Mouse (Mus musculus): ENCODE results near the gene Myo15. TPM values are rescaled to one million over a fixed set of nuclear protein-coding genes. Genes with fewer than 3 reads are reported as not detected.
"Not testable (repeated sequence)": the region's sequence is repeated elsewhere in the genome, so short reads cannot be mapped to it uniquely, and the experiment has no call there.

The Myo15 gene
- polyA plus RNA-seq, 1 experiment from 2014 or later: 0.26 TPM

DNA sequence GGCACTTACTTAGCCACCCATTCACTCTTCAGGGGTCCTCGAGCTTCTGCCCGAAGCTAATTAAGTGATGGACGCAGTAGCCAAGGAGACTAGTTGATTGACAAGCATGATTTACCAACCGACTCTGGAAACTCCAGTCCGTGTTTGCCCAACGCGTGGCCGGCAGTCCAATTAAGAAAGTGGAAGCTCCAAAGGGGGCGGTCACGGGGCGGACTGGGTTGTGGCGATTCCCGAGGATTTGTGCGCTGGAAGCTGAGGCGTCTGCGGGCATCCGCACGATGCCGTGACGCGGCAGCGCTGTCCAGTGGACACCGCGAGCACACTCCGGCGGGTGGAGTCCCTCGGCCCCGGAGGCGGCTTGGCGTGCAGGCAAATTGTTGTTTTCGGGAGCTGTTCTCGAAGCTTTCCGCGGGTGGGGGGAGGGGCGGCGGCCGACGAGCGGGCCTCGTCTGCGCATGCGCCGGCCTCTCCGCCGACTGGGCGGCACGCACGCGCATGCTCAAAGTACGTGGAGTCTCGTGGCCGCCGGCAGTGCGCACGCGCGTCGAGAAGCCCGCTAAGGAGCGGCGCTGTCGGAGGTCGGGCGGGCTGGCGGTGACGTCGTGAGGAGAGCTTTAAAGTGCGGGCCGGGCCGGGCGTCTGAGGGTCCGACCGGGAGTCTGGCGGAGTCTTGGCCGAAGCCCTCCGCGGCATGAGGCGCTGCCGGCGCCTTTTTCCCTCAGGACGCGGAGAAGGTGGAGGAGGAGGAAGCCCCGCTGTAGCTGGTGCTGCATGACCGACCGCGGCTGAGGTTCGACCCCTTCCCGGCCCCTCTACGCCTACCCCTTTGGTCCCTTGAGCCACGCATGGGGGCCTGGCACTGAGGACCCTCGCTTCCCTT is 68.6 kb downstream of the Myo15 start:
- H3K27ac ChIP-seq: peak overlapping the region; percentile 98
- H3K4me1 ChIP-seq: peaks cover 46% of the 10 kb centered on the region
- peaks cover 26% of the 10 kb centered on the region for H3K36me3 ChIP-seq
- no peaks in the 10 kb centered on the region for H3K9me3 ChIP-seq (replicated peaks)
- peak overlapping the region; percentile 97 for H3K9ac ChIP-seq
- ATAC-seq: peak; percentile 82
- under 1% methylated on average over 91 of the region's 91 CpGs for WGBS (ENCODE audit: insufficient replicate concordance)
- peak overlapping the region; percentile 96 for H3K4me3 ChIP-seq
- peaks cover 9% of the 10 kb centered on the region; the same call in 1 of the 2 replicates for H3K27me3 ChIP-seq (replicated peaks)
- peak overlapping the region; percentile 95 for H3K4me2 ChIP-seq

DNA sequence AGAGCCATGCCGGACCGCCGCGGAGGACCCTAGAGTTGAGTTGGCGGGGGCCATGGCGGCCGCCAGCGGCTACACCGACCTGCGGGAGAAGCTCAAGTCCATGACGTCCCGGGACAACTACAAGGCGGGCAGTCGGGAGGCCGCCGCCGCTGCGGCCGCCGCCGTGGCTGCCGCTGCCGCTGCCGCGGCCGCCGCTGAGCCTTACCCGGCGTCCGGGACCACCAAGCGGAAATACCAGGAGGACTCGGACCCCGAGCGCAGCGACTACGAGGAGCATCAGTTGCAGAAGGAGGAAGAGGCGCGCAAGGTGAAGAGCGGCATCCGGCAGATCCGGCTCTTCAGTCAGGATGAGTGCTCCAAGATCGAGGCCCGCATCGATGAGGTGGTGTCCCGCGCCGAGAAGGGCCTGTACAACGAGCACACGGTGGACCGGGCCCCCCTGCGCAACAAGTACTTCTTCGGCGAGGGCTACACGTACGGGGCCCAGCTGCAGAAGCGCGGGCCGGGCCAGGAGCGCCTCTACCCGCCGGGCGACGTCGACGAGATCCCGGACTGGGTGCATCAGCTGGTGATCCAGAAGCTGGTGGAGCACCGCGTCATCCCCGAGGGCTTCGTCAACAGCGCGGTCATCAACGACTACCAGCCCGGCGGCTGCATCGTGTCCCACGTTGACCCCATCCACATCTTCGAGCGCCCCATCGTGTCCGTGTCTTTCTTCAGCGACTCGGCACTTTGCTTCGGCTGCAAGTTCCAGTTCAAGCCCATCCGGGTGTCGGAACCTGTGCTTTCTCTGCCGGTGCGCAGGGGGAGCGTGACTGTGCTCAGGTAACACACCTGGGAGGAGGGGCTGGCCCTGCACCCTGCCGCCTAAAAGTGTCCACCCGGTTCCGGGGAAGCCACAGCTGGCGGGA is 69.5 kb downstream of the Myo15 start:
- Histone ChIP-seq H3K27me3 (replicated peaks) (peaks cover under 1% of the 10 kb centered on the region; the same call in 1 of the 2 replicates), H3K4me3 (peak overlapping the region; percentile 96), H3K9me3 (replicated peaks) (no peaks in the 10 kb centered on the region), H3K4me2 (peak overlapping the region; percentile 95), H3K4me1 (peaks cover 56% of the 10 kb centered on the region), H3K27ac (peak overlapping the region; percentile 98), H3K9ac (peak overlapping the region; percentile 97), H3K36me3 (peaks cover 35% of the 10 kb centered on the region)
- peak; percentile 51 for ATAC-seq
- under 1% methylated on average over 93 of the region's 93 CpGs for WGBS (ENCODE audit: insufficient replicate concordance)

DNA sequence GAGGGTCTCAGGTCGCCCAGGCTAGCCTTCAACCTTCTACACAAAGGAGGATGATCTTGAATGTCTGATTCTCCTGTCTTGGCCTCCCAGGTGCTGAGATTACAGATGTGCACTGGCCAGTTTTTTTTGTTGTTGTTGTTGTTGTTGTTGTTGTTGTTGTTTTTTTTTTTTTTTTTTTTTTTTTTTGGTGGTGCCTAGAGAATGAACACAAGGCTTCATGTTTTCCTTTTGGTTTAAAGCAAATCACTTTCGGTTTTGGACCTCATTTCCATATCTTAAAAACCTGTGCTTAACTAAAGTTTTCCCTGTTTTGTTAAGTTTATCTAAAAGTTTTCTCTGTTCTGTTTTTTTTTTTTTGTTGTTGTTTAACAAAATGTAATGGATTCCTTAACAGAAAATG is 70.4 kb downstream of the Myo15 start:
- Histone ChIP-seq H3K9ac (peak overlapping the region; percentile 97), H3K36me3 (peaks cover 44% of the 10 kb centered on the region), H3K4me2 (peak overlapping the region; percentile 95), H3K4me1 (peaks cover 63% of the 10 kb centered on the region), H3K9me3 (replicated peaks) (no peaks in the 10 kb centered on the region), H3K27me3 (replicated peaks) (no peaks in the 10 kb centered on the region), H3K27ac (no peak overlapping the region), H3K4me3 (peak overlapping the region; percentile 96)
- ATAC-seq: no peak
- 13% methylated on average over 2 of the region's 2 CpGs for WGBS (ENCODE audit: insufficient replicate concordance)

DNA sequence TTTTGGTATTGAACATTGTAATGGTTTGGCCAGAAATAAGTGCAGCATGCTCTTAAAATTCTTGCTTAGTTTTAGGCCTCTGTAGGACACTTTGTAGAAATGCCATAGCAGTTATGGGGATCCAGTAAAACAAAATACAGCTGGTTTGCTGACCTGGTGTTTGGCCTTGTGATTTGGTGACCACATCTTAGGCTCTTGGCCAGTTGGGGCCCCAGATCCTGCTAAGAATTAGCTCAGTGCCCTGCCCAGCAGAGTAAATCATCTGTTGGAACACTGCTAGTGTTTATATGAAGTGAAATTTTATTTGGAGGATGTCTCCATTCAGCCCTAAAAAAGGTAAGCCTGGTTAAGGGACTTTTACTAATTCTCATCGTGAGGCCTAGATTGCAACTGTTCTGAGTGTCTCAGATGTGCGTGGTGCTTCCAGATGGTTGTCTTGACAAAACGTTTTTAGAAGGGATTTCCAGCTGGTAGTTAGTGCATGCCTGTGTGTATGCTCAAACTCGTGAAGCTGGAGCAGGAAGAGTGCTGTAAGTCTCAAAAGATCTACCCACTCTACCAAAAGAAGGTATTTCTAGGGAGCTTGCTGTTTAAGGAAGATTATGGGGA is 71.0 kb downstream of the Myo15 start:
- H3K9me3 ChIP-seq (replicated peaks): no peaks in the 10 kb centered on the region
- H3K27me3 ChIP-seq (replicated peaks): no peaks in the 10 kb centered on the region
- WGBS (ENCODE audit: insufficient replicate concordance): 19% methylated on average over 4 of the region's 4 CpGs
- peaks cover 67% of the 10 kb centered on the region for H3K4me1 ChIP-seq
- ATAC-seq: no peak
- H3K4me3 ChIP-seq: peak overlapping the region; percentile 96
- no peak overlapping the region for H3K27ac ChIP-seq
- peak overlapping the region; percentile 63 for H3K9ac ChIP-seq
- H3K4me2 ChIP-seq: peak overlapping the region; percentile 95
- peaks cover 47% of the 10 kb centered on the region for H3K36me3 ChIP-seq

DNA sequence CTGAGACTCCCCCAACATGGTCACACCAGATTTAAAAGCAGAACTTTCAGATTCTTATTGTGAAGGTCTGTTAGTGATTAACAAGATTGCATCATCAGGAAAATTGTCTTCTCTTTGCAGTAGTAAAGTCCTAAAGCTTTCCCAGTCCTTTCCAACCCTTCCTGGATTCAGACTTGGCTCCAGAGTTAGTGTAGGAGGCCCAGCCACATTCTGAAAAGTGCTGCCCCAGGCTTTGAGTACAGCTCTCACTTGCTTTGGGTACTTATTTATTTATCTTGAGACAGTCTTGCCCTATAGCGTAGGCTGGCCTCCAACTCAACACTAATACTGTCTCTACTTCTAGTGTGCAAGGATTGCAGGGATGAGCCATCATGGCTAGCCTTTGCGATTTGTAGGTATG is 71.6 kb downstream of the Myo15 start:
- Histone ChIP-seq H3K9me3 (replicated peaks) (no peaks in the 10 kb centered on the region), H3K27ac (no peak overlapping the region), H3K9ac (peak overlapping the region; percentile 63), H3K27me3 (replicated peaks) (no peaks in the 10 kb centered on the region), H3K4me3 (peak overlapping the region; percentile 96), H3K36me3 (peaks cover 54% of the 10 kb centered on the region), H3K4me2 (peak overlapping the region; percentile 95), H3K4me1 (peaks cover 71% of the 10 kb centered on the region)
- 77% methylated on average over 2 of the region's 2 CpGs for WGBS (ENCODE audit: insufficient replicate concordance)
- no peak for ATAC-seq

DNA sequence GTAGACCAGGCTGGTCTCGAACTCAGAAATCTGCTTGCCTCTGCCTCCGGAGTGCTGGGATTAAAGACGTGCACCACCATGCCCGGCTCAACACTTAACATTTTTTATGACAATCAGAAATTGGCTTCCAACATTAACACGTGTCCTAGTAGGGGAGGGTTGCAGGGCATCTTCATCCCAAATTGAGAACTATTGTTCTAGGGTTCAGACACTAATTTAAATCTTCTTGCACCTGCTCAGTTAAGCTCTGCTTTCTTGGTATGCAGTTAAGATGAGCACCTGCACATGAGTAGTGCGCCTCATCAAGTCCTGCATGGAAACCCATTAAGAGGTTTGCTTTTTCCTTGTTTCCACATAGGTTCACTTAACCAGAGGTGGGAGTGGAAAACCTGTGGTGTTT is 72.7 kb downstream of the Myo15 start:
- peaks cover 62% of the 10 kb centered on the region for H3K4me1 ChIP-seq
- peaks cover 63% of the 10 kb centered on the region for H3K36me3 ChIP-seq
- H3K27me3 ChIP-seq (replicated peaks): no peaks in the 10 kb centered on the region
- no peak overlapping the region for H3K4me3 ChIP-seq
- no peak overlapping the region for H3K27ac ChIP-seq
- H3K9me3 ChIP-seq (replicated peaks): no peaks in the 10 kb centered on the region
- no peak for ATAC-seq
- 82% methylated on average over 6 of the region's 6 CpGs for WGBS (ENCODE audit: insufficient replicate concordance)
- H3K9ac ChIP-seq: no peak overlapping the region
- H3K4me2 ChIP-seq: no peak overlapping the region

DNA sequence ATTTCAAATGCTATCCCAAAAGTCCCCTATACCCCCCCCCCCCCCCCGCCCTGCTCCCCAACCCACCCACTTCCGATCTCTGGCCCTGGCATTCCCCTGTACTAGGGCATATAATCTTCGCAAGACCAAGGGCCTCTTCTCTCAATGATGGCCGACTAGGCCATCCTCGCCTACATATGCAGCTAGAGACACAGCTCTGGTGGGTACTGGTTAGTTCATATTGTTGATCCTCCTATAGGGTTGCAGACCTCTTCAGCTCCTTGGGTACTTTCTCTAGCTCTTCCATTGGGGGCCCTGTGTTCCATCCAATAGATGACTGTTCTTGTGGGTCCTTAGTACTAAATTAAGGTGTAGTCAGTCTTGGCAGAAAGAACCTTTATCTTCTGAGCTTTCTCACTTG is 74.1 kb downstream of the Myo15 start:
- not testable (repeated sequence) for ATAC-seq
- WGBS (ENCODE audit: insufficient replicate concordance): 80% methylated on average over 5 of the region's 5 CpGs

DNA sequence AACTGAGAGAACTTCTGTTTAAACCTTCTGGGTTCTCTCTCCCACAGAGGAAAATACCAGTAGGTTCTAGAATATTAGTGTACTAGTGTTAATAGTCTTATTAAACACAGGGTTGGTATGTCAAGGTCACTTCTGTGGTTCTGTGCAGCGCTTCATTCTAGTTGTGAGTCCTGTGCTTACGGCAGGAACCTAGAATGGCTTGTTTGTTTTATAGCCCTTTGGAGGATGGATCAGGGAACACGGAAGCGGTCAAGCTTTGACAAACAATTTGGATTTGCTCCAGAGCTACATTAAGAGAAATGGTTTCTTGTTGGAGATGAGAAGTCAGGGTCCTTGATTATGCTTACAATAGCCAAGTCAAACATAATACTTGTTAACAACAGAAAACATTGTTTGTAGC is 76.3 kb downstream of the Myo15 start:
- Histone ChIP-seq H3K27ac (no peak overlapping the region), H3K9me3 (replicated peaks) (no peaks in the 10 kb centered on the region), H3K4me1 (peaks cover 52% of the 10 kb centered on the region), H3K9ac (no peak overlapping the region), H3K4me2 (no peak overlapping the region), H3K36me3 (peaks cover 93% of the 10 kb centered on the region), H3K4me3 (no peak overlapping the region), H3K27me3 (replicated peaks) (no peaks in the 10 kb centered on the region)
- 87% methylated on average over 4 of the region's 4 CpGs for WGBS (ENCODE audit: insufficient replicate concordance)
- no peak for ATAC-seq

More for the DNA sequence above, 74.1 kb downstream of the Myo15 start:
- H3K9ac ChIP-seq; H3K4me2 ChIP-seq; H3K9me3 ChIP-seq (replicated peaks); H3K27me3 ChIP-seq (replicated peaks); H3K4me3 ChIP-seq; H3K27ac ChIP-seq: not testable (repeated sequence)
- Histone ChIP-seq H3K36me3 (peaks cover 77% of the 10 kb centered on the region), H3K4me1 (peaks cover 65% of the 10 kb centered on the region)

DNA sequence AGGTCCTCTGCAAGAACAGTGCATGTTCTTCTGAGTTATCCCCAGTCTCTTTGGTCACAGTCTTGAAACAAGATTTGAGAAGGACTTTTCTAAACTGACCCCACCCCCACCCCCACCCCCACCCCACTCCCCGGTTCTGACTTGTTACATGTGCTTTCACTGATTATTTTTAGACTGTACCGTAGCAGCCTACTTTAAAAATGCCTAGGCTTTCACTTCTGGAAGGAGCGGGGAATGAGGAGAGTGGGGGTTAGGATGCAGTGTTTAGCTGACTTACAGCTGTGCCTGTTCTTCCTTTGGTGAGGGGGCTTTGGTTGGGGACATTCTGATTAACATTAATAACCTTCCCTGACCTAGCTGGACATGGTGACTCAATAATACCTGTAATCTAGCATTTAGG is 79.0 kb downstream of the Myo15 start:
- H3K4me3 ChIP-seq: no peak overlapping the region
- H3K27me3 ChIP-seq (replicated peaks): no peaks in the 10 kb centered on the region
- no peaks in the 10 kb centered on the region for H3K9me3 ChIP-seq (replicated peaks)
- peaks cover 96% of the 10 kb centered on the region for H3K36me3 ChIP-seq
- H3K4me1 ChIP-seq: peaks cover 27% of the 10 kb centered on the region
- no peak overlapping the region for H3K4me2 ChIP-seq
- ATAC-seq: no peak
- no peak overlapping the region for H3K9ac ChIP-seq
- no peak overlapping the region for H3K27ac ChIP-seq
- 74% methylated on average over 3 of the region's 3 CpGs for WGBS (ENCODE audit: insufficient replicate concordance)

DNA sequence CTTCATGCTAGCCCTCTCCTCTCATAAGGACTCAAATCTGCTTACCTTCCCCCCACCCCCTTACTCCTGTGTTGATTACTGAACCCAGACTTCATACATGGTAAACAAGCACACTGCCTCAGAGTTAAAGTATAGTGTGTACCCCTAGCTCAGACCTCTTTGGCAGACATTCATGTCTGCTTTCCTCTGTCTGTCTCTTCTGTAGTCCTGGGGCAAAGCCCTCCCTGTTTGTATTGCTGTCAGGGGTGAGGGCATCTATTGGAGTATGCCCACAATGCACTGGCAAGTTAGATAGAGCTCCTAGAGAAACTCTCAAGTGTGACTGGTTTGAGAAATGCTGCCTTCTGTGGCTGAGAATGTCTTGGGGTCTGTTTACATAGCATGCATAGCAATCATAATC is 84.0 kb downstream of the Myo15 start:
- no peak for ATAC-seq
- Histone ChIP-seq H3K9ac (no peak overlapping the region), H3K27me3 (replicated peaks) (no peaks in the 10 kb centered on the region), H3K27ac (no peak overlapping the region), H3K4me3 (no peak overlapping the region), H3K9me3 (replicated peaks) (no peaks in the 10 kb centered on the region), H3K4me2 (no peak overlapping the region), H3K4me1 (no peaks in the 10 kb centered on the region), H3K36me3 (peaks cover 98% of the 10 kb centered on the region)

DNA sequence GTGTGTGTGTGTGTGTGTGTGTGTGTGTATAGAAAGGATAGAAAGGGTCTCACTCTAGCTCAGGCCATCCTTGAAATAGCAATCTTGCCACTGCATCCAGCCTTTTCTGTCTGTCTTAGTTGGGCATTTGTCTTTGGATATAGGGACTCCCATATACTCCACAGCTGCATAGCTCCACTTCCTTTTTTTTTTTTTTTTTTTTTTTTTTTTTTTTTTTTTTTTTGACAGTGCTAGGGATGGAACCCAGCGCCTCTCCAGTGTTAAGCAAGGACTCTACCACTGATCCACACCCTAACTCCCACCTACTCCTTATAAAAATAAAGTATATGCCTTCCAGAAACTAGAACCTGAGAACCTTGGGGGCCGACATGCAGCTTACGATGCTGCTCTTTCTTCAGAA is 88.5 kb downstream of the Myo15 start:
- H3K27ac ChIP-seq: no peak overlapping the region
- WGBS (ENCODE audit: insufficient replicate concordance): 83% methylated on average over 3 of the region's 3 CpGs
- H3K36me3 ChIP-seq: peaks cover 68% of the 10 kb centered on the region

DNA sequence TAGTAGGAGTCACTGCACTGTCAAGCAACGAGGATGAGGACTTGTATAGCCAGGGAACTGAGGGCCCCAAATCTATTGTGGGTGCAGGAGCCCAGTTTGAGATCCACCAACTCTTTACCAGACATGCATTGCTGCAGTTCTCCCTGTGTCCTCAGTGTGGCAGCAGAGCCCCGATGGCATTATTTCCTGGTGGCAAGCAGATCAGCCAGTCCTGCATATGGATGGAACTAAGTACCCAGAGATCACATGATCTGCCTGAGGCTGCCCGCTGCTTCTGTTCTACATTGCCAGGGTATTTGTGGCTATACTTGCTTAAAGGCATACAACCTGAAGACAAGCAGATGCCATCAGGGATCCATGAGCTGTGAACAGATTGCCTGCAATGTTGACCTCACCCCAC is 90.2 kb downstream of the Myo15 start:
- no peaks in the 10 kb centered on the region for H3K9me3 ChIP-seq (replicated peaks)
- H3K36me3 ChIP-seq: peaks cover 51% of the 10 kb centered on the region
- H3K27me3 ChIP-seq (replicated peaks): no peaks in the 10 kb centered on the region
- no peak overlapping the region for H3K4me2 ChIP-seq
- 17% methylated on average over 3 of the region's 3 CpGs for WGBS (ENCODE audit: insufficient replicate concordance)
- no peak overlapping the region for H3K4me3 ChIP-seq
- no peak overlapping the region for H3K27ac ChIP-seq
- H3K9ac ChIP-seq: no peak overlapping the region
- no peak for ATAC-seq
- no peaks in the 10 kb centered on the region for H3K4me1 ChIP-seq

More for the DNA sequence above, 88.5 kb downstream of the Myo15 start:
- H3K27me3 ChIP-seq (replicated peaks): no peaks in the 10 kb centered on the region
- no peak overlapping the region for H3K9ac ChIP-seq
- no peak overlapping the region for H3K4me2 ChIP-seq
- no peaks in the 10 kb centered on the region for H3K9me3 ChIP-seq (replicated peaks)
- ATAC-seq: no peak
- no peaks in the 10 kb centered on the region for H3K4me1 ChIP-seq
- no peak overlapping the region for H3K4me3 ChIP-seq
